Mouse (Mus musculus) megakaryocyte, embryonic 14.5 days (primary cell): Measurements from ENCODE around the gene Nfatc3.

Source experiments
- FLI1 ChIP-seq: IDR thresholded peaks from 2 replicates; pipeline ENCODE4 v1.6.1; 2012; ENCODE audit warnings: low read length, inconsistent platforms, mixed read lengths
- GATA1 ChIP-seq: IDR thresholded peaks from 3 replicates; pipeline ENCODE4 v1.6.1; 2012; ENCODE audit warnings: mixed read lengths, low read length, inconsistent platforms, borderline replicate concordance

GRCm38 (mm10) chr8:106075863-106076174, 17.2 kb downstream of the Nfatc3 start:
- TF ChIP-seq GATA1 (no peak), FLI1 (no peak)
